Mouse (Mus musculus) lung, postnatal 36 days (tissue): ENCODE results near the gene Lrig1.

Source experiments
- DNase-seq: peaks from one replicate; pipeline ENCODE4 v3.0.0; 2022; ENCODE audit warnings: mixed read lengths

The Lrig1 gene

GRCm38 (mm10) chr6:94604546-94604945 is 95.4 kb downstream of the Lrig1 start:
- DNase-seq, result no peak

DNA sequence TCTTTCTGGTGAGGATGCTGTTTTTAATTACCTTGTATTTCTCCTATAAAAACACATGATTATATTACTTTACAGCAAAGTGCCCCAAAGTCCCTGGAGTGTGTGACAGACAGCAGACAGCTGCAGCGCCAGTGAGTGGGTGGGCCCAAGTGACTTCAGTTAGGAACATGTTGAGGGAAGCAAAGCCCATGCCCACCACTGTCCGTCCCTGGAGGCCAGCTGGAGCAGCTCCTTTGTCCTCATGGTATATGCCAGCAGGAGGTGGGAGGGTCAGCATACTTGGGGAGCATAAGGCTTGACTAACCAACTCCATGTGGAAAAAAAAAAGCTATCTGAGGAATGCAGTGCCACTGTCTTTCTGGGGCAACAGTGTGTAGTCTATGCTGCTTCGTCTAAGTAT is 95.9 kb downstream of the Lrig1 start:
- DNase-seq, result no peak

DNA sequence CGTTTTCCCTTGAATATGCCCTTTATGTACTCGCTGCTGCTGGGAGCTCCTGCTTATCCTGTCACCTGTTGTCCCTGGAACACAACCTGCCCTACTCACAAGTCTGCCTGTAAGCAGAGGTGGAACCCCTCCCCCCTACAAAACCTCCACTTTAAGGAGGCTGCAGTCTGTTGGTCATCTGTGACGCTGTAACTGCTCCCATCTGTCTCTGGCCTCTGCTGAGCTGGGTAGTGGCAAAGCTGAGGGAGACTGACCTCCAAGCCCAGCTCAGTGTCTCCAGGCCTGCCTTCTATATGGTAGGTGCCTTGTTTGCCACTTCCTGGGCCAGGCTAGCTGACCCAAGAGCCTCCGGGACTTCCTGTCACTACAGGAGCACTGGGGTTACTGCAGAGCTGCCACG is 98.1 kb downstream of the Lrig1 start:
- no peak for DNase-seq

- peak; percentile 45 for DNase-seq
These were observed 98.9 kb downstream of the Lrig1 start for GRCm38 (mm10) chr6:94601101-94601500.

DNA sequence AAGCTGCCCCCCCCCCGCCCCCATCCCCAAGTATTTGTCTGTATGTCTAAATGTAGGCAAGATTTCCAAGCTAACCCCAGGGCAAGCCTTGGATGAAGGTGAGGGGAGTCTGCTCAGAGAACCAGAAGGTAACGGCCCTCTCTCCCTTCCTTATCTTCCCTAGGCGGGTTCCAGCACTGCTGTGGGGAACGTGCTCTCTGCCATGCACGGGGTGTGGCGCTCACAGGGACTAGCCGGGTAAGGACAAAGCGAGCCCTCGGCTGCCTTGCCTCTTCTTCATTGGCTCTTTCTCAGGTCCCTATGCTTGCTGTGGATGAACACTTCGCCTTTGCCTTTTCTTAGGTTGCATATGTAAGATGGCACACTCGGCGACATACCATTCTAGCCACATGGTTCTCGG is 100.9 kb downstream of the Lrig1 start:
- DNase-seq, result no peak

DNA sequence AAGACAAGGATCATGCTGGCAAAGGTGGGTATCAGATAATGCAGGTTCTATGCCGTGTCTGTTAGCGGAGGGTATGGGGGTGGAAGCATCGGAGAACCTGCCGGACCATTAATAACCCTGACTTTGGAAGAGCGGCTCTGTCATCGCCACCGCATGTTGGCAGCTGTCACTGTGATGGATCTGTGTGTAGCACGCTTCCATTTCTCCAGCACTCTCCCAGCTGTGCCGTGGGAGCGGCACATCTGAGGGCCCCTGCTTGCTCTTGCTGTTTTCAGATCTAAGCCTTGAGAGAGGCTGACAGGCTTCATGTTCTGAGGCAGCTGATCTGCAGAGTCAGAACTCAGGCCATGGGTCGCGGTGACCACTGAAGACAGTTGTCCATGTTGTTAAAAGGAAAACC is 101.5 kb downstream of the Lrig1 start:
- DNase-seq, result no peak

DNA sequence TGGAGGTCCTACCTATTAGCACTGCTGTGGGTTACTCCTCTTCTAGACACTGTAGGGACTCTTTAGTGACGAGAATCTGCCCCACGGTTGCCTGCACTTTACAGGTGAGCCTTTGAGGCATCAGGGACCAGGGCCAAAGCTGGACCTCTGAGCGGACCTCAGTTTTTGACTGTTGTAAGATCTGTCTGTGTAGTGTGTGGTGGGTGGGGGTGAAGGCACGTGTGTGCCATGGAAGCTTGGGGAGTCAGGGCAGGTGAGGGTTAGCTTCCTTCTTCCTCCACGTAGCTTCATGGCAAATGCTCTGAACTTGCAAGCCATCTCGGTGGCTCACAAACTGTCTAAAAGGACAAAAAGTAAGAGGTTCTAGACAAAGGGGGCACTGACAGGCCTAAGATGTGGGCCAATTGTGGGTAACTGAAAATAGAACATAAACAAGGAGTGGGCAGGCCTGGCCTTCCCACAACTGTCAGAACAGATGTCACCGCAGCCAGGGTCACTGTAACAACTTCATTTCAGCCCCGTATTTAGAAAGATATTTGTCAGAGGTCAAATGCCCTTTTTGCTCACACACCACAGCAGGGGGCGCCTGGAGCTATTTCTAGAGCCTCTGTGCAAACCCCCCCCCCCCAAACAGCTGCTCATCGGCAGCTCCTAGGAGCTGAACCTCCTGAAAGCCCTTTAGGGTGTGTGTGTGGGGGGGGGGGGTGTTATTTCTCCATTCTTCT is 103.0 kb downstream of the Lrig1 start:
- DNase-seq, result peak; percentile 41

DNA sequence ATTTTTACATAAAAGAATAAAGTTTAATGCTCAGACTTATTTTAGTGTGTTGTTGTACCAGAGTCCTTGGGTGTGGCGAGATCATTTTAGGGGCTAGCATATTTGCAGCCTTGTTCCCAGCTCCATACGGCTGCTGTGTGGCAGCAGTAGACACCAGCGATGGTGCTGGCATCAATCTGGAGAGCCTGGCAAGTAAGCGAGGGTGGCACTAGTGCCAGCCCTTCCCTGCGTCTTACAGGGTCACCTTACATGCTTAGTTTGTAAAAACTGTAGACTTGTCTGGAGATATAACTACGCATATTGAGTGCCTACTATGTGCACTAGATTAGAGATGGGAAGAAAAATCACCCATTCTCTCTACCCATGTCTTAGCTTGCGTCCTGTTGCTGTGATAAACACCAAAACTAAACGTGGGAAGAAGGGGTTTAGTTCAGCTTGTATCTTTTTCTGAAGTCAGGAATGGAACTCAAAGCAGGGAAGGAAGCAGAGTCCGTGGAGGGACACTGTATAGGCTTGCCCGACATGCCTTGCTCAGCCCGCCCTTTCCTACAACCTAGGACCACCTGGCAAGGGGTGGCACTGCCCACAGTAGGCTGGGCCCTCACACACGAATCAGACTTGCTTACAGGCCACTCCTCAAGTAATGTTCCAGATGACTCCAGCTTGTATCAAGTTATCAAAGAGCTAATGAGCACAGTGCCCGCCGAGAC is 103.8 kb downstream of the Lrig1 start:
- DNase-seq, result no peak

DNA sequence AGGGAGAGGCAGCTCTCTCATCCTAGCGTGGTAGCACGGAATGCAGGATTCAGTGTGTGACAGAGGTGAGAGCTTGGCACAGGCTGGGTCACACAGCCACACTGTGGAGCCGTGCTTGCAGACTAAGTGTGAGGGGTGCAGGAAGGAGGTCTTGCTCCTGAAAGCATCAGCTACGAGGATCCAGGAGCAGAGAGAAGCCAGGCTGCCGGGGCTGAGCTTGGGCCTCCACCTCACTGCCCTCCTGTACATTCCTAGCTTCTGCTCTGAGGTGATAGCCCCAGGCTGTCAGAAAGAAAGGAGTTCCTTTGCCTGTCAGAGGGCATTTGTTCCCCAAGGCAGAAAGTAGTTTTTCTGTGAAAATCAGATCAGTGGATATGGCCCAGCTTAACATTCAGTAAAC is 104.8 kb downstream of the Lrig1 start:
- DNase-seq, result no peak

DNA sequence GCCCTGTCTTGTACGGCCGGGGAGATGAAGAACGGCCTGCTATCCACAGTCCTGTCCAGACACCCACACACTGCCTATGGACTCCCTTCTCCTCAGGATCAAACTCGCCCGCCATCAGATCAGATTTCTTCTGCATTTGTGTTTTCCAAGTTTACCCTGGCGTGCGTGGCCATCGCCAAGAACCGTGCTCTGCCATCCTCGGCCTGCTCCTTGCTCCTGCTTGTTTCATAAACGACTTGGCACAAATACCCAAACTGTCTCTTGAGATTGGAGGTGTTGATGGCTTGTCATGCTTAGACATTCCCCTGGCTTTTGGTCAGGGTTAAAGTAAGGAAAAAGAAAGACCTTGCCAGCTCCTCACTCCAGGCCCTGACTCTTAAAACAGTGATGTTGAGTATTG is 105.2 kb downstream of the Lrig1 start:
- no peak for DNase-seq

DNA sequence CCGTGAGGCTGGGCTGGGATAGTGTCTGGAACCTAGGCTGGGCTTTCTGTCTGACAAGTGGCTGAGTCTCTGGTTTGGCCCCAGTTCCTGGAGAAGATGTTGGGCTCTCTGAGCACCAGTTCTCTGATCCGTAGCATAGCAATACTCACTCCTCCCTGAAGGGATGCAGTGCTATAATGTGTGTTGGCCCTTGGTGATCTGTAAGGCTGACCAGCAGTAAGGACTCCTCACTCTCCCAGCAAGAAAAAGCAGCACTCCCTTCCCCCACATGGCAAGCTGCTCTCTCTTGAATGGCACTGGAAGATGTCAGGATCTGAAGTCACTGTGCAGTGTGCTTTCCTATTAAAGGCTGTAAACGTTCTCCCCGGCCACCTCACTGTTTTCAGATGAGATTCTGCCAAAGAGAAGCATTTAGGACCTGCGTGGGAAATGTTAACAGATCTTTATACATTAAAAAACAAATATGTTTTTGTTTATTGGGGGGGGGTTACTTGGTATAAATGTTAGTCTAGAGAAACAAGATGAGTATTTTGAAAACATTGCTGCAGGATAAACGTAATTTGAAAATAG is 105.8 kb downstream of the Lrig1 start:
- DNase-seq, result no peak

DNA sequence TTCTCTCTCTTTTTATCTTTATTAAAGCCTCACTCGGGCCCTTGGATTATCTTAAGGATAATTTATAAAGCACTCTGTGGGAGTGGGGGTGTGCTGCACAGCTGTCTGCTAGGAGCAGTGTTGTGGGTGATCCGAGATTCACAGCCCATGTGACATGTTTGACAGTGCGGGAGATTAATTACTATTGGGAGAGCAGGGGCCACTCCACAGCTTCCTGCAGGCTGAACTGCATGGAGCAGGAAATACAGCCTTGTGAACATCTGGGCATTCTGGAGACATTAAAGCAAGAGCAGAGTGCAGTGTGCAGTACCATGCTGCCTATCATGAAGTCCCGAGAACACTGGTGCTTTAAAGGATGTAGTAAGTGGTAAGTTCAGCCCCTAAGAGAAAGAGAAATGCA is 107.2 kb downstream of the Lrig1 start:
- DNase-seq, result no peak

DNA sequence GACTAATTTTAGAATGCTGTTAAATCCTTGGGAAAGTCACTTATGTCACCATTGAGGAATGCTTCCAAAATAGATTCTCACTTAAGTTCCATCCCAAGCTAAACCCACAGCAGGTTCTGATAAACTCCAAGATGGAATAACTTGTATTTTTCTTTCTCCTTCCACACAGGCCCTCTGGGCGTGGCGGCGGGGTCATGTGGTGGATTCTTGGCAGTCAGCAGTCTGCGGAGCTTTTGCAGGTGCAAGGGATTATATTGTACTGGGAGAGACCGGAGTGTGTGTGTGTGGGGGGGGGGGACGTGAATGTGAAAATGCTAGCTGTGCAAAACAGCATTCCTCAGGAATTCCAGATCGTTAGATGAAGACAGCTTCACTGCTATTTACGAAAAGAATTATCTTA is 107.7 kb downstream of the Lrig1 start:
- no peak for DNase-seq

- no peak for DNase-seq
These were observed 111.6 kb downstream of the Lrig1 start for GRCm38 (mm10) chr6:94588365-94588764.

DNA sequence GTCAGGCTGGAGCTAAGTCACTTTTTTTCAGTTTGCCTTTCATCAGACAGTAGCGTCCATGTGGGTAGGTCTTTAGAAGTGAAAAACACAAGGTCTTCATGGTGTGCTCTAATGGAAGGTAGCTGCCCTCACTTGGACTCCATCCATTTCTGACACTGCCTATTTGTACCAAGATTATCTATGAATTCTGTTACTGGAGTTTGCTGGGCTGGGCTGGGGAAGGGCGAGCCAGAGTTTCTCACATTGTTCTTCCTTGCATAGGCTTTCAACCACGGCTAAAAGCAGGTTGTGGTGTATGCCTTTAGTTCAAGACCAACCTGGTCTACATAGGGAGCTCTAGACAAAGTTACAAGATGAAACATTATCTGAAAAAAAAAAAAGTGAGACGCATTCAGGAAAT is 115.0 kb downstream of the Lrig1 start:
- DNase-seq, result no peak

DNA sequence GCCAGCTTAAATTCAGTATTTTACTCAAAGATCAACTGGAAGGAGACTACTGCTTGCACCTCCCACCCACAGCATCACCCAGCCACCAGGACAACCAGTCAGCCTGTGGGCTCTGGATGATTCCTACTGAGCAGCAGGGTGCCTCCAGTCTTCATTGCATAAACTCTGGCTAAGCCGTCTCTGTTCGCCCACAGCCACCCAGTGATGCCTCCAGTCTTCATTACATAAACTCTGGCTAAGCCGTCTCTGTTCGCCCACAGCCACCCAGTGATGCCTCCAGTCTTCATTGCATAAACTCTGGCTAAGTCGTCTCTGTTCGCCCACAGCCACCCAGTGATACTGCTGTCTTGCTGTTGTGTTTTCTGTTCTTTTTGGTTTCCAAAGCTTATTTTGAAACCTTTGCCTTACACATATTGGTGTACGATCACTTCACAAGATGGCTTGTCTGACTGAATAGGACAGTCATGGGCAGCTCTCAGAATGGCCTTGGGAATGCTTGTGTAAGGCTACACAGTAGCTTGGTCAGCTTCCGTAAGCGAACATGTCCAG is 115.7 kb downstream of the Lrig1 start:
- no peak for DNase-seq

DNA sequence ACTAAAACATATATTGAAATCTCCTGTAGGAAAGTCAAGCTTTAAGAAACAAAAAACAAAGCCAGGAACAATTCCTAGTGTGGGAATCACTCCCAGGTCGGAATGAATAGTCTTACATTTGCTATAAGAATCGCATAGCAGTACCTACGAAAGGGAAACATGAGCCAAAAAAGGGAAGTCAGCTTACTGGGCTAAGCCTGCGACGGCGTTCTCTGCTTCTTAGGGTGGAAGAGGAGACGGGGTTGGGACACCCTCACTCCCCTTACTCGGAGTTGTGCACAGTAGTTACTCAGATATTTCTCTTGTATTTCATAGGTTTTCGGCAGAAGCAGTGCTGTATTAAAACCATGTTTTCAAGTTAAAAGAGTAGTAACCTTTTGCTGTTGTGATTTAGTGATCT is 117.9 kb downstream of the Lrig1 start:
- no peak for DNase-seq

GRCm38 (mm10) chr6:94577991-94578390 is 122.0 kb downstream of the Lrig1 start:
- DNase-seq, result no peak

DNA sequence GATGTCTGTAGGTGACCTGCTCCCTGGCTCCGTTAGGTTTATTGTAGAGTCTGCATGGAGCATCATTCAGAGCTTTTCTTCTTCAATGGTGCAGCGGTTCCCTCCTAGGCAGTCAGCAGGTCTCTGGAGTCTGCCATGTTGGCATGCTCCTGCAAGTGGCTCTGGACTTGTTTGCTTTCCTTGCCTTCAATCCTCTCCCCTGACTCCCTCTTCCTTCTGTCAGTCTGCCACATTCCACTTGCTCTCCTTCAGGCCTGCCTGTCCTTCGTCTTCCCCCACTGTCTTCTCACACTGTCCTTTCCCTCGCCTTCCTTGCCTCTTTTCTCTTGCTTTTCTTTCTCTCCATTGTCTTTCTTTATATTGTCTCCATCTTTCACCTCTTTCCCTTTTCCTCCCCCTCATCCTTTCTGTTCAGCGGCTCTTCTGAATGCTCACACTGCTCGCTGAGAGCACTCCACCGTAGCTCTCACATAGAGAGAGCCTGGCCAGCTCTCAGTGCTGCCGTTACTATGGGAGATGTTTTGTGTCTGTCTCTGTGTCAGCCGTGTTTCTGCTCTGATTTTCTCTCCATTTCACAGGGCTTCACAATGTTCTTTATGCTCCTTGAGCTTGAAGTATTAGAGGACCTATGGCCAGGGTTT is 124.3 kb downstream of the Lrig1 start:
- DNase-seq, result no peak

- DNase-seq, result peak; percentile 14
These were observed 131.9 kb downstream of the Lrig1 start for GRCm38 (mm10) chr6:94568040-94568439.

- DNase-seq, result no peak
These were observed 134.2 kb downstream of the Lrig1 start for GRCm38 (mm10) chr6:94565766-94566165.

DNA sequence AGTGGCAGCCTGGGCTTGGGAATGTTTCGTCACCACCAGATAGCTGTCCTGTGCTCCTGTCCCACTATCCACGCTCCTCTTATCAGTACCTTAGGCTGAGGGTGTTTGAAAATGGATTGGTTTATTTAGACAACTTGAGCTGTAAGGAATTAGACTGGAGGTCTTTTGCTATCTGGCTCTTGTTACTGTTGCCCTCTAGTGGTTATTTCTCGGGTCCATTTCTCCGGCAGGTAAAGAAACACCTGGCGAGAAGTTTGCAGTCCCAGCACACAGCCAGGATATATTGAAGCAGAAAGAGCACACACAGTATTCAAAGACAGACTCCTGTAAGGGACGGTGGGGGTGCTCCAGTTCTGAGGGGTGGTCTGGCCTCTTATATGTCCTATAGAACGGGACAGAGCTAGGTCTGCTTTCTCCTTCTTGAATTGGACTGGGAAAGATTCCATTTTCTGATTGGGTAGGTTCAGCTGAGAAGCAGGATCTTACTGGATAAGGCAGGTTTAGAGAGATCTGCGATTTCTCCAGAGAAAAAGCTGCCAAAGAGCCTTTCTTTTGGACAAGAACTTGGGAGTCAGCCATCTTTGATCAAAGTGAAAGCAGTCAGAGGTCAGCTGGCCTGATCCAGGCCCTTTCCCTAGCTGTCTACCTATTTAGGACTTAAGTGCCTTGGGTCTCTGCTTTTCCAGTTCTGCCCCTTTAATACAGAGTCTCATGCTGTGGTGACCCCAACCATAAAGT is 136.6 kb downstream of the Lrig1 start:
- peak; percentile 44 for DNase-seq

GRCm38 (mm10) chr6:94561346-94561745 is 138.6 kb downstream of the Lrig1 start:
- no peak for DNase-seq
